Mouse (Mus musculus): ENCODE results near the gene Atp11b. TPM values are rescaled to one million over a fixed set of nuclear protein-coding genes. Genes with fewer than 3 reads are reported as not detected.

Atp11b gene
- polyA plus RNA-seq, 1 experiment from 2014 or later, result 25.6 TPM

GRCm38 (mm10) chr3:35732778-35733147, 21.1 kb upstream of the Atp11b start:
- H3K9ac ChIP-seq (replicated peaks), result no peak overlapping the region
- no peaks in the 10 kb centered on the region for H3K4me1 ChIP-seq (replicated peaks)
- H3K4me2 ChIP-seq (replicated peaks), result no peak overlapping the region
- H3K27me3 ChIP-seq, result no peaks in the 10 kb centered on the region
- no peak overlapping the region for H3K4me3 ChIP-seq (replicated peaks)
- H3K36me3 ChIP-seq, result no peaks in the 10 kb centered on the region
- no peak overlapping the region for H3K27ac ChIP-seq
- H3K9me3 ChIP-seq, result no peaks in the 10 kb centered on the region
- ATAC-seq, result no peak

- H3K9me3 ChIP-seq, result no peaks in the 10 kb centered on the region
- H3K9ac ChIP-seq (replicated peaks), result no peak overlapping the region
- H3K27me3 ChIP-seq, result no peaks in the 10 kb centered on the region
- H3K36me3 ChIP-seq, result no peaks in the 10 kb centered on the region
- 90% methylated on average over 4 of the region's 4 CpGs for WGBS
- no peak overlapping the region for H3K4me3 ChIP-seq (replicated peaks)
- no peak for ATAC-seq
- H3K4me1 ChIP-seq (replicated peaks), result no peaks in the 10 kb centered on the region
- no peak overlapping the region for H3K4me2 ChIP-seq (replicated peaks)
- H3K27ac ChIP-seq, result no peak overlapping the region
Observed at GRCm38 (mm10) chr3:35734509-35734908, 19.4 kb upstream of the Atp11b start.

- H3K9me3 ChIP-seq, result no peaks in the 10 kb centered on the region
- no peak overlapping the region for H3K4me3 ChIP-seq (replicated peaks)
- no peaks in the 10 kb centered on the region for H3K27me3 ChIP-seq
- H3K27ac ChIP-seq, result no peak overlapping the region
- WGBS, result 92% methylated on average over 3 of the region's 3 CpGs
- no peak for ATAC-seq
- H3K4me2 ChIP-seq (replicated peaks), result no peak overlapping the region
- H3K4me1 ChIP-seq (replicated peaks), result no peaks in the 10 kb centered on the region
- H3K9ac ChIP-seq (replicated peaks), result no peak overlapping the region
- H3K36me3 ChIP-seq, result no peaks in the 10 kb centered on the region
Observed at GRCm38 (mm10) chr3:35738071-35738470, 15.8 kb upstream of the Atp11b start.

- ATAC-seq, result no peak
- no peaks in the 10 kb centered on the region for H3K36me3 ChIP-seq
- no peaks in the 10 kb centered on the region for H3K27me3 ChIP-seq
- no peaks in the 10 kb centered on the region for H3K9me3 ChIP-seq
- H3K9ac ChIP-seq (replicated peaks), result no peak overlapping the region
- H3K4me2 ChIP-seq (replicated peaks), result no peak overlapping the region
- H3K27ac ChIP-seq, result no peak overlapping the region
- WGBS, result 34% methylated on average over 4 of the region's 4 CpGs
- H3K4me3 ChIP-seq (replicated peaks), result no peak overlapping the region
- H3K4me1 ChIP-seq (replicated peaks), result no peaks in the 10 kb centered on the region
Observed at GRCm38 (mm10) chr3:35745010-35745409, 8.9 kb upstream of the Atp11b start.

GRCm38 (mm10) chr3:35746840-35747456, 7.0 kb upstream of the Atp11b start:
- Histone ChIP-seq H3K9ac (replicated peaks) (no peak overlapping the region), H3K4me3 (replicated peaks) (no peak overlapping the region), H3K36me3 (no peaks in the 10 kb centered on the region), H3K27me3 (no peaks in the 10 kb centered on the region), H3K4me2 (replicated peaks) (no peak overlapping the region), H3K4me1 (replicated peaks) (no peaks in the 10 kb centered on the region), H3K27ac (no peak overlapping the region), H3K9me3 (no peaks in the 10 kb centered on the region)
- 76% methylated on average over 9 of the region's 9 CpGs for WGBS
- ATAC-seq, result no peak

- H3K9me3 ChIP-seq, result no peaks in the 10 kb centered on the region
- no peaks in the 10 kb centered on the region for H3K27me3 ChIP-seq
- no peak overlapping the region for H3K4me3 ChIP-seq (replicated peaks)
- ATAC-seq, result no peak
- H3K36me3 ChIP-seq, result no peaks in the 10 kb centered on the region
- H3K4me2 ChIP-seq (replicated peaks), result no peak overlapping the region
- no peak overlapping the region for H3K9ac ChIP-seq (replicated peaks)
- H3K27ac ChIP-seq, result no peak overlapping the region
- peaks cover 2% of the 10 kb centered on the region for H3K4me1 ChIP-seq (replicated peaks)
- WGBS, result 56% methylated on average over 5 of the region's 5 CpGs
Observed at GRCm38 (mm10) chr3:35750286-35750685, 3.6 kb upstream of the Atp11b start.

- 72% methylated on average over 2 of the region's 2 CpGs for WGBS
- no peaks in the 10 kb centered on the region for H3K9me3 ChIP-seq
- no peak overlapping the region for H3K4me2 ChIP-seq (replicated peaks)
- peaks cover 8% of the 10 kb centered on the region for H3K4me1 ChIP-seq (replicated peaks)
- H3K36me3 ChIP-seq, result no peaks in the 10 kb centered on the region
- no peak for ATAC-seq
- H3K27me3 ChIP-seq, result no peaks in the 10 kb centered on the region
- H3K4me3 ChIP-seq (replicated peaks), result no peak overlapping the region
- no peak overlapping the region for H3K9ac ChIP-seq (replicated peaks)
- no peak overlapping the region for H3K27ac ChIP-seq
Observed at GRCm38 (mm10) chr3:35751724-35752123, 2.2 kb upstream of the Atp11b start.

- 78% methylated on average over 4 of the region's 4 CpGs for WGBS
- Histone ChIP-seq H3K9ac (replicated peaks) (no peak overlapping the region), H3K4me1 (replicated peaks) (no peaks in the 10 kb centered on the region), H3K9me3 (0 out of 2 replicates have a peak, but pooled peaks cover 3% of the 10 kb centered on the region), H3K27me3 (no peaks in the 10 kb centered on the region), H3K4me2 (replicated peaks) (no peak overlapping the region), H3K36me3 (no peaks in the 10 kb centered on the region), H3K4me3 (replicated peaks) (no peak overlapping the region), H3K27ac (no peak overlapping the region)
- no peak for ATAC-seq
Observed at GRCm38 (mm10) chr3:35762735-35763134, 8.8 kb downstream of the Atp11b start.

- H3K9me3 ChIP-seq, result peaks cover 13% of the 10 kb centered on the region; the same call in 1 of the 2 replicates
- H3K4me2 ChIP-seq (replicated peaks), result no peak overlapping the region
- H3K27ac ChIP-seq, result no peak overlapping the region
- no peaks in the 10 kb centered on the region for H3K27me3 ChIP-seq
- H3K4me3 ChIP-seq (replicated peaks), result no peak overlapping the region
- 81% methylated on average over 7 of the region's 7 CpGs for WGBS
- no peak overlapping the region for H3K9ac ChIP-seq (replicated peaks)
- ATAC-seq, result no peak
- H3K4me1 ChIP-seq (replicated peaks), result no peaks in the 10 kb centered on the region
- 0 out of 2 replicates have a peak, but pooled peaks cover 7% of the 10 kb centered on the region for H3K36me3 ChIP-seq
Observed at GRCm38 (mm10) chr3:35764637-35765617, 11.0 kb downstream of the Atp11b start.

- ATAC-seq, result no peak
- 91% methylated on average over 3 of the region's 3 CpGs for WGBS
- H3K27me3 ChIP-seq, result no peaks in the 10 kb centered on the region
Observed at GRCm38 (mm10) chr3:35779748-35780147, 25.8 kb downstream of the Atp11b start.

GRCm38 (mm10) chr3:35802040-35802439, 48.1 kb downstream of the Atp11b start:
- H3K4me1 ChIP-seq (replicated peaks), result no peaks in the 10 kb centered on the region
- no peaks in the 10 kb centered on the region for H3K9me3 ChIP-seq
- H3K27ac ChIP-seq, result no peak overlapping the region
- ATAC-seq, result no peak
- 92% methylated on average over 2 of the region's 2 CpGs for WGBS
- no peaks in the 10 kb centered on the region for H3K27me3 ChIP-seq
- no peak overlapping the region for H3K9ac ChIP-seq (replicated peaks)
- no peak overlapping the region for H3K4me2 ChIP-seq (replicated peaks)
- H3K4me3 ChIP-seq (replicated peaks), result no peak overlapping the region
- peaks cover 25% of the 10 kb centered on the region for H3K36me3 ChIP-seq

More at GRCm38 (mm10) chr3:35779748-35780147, 25.8 kb downstream of the Atp11b start:
- no peak overlapping the region for H3K9ac ChIP-seq (replicated peaks)
- no peak overlapping the region for H3K4me2 ChIP-seq (replicated peaks)
- no peaks in the 10 kb centered on the region for H3K4me1 ChIP-seq (replicated peaks)
- no peak overlapping the region for H3K27ac ChIP-seq
- no peak overlapping the region for H3K4me3 ChIP-seq (replicated peaks)
- H3K36me3 ChIP-seq, result no peaks in the 10 kb centered on the region
- no peaks in the 10 kb centered on the region for H3K9me3 ChIP-seq

- 96% methylated on average over 3 of the region's 3 CpGs for WGBS
- Histone ChIP-seq H3K4me1 (replicated peaks) (no peaks in the 10 kb centered on the region), H3K9me3 (no peaks in the 10 kb centered on the region), H3K4me3 (replicated peaks) (no peak overlapping the region), H3K4me2 (replicated peaks) (no peak overlapping the region), H3K27ac (no peak overlapping the region), H3K36me3 (peaks cover 32% of the 10 kb centered on the region), H3K9ac (replicated peaks) (no peak overlapping the region), H3K27me3 (no peaks in the 10 kb centered on the region)
- no peak for ATAC-seq
Observed at GRCm38 (mm10) chr3:35819887-35820286, 66.0 kb downstream of the Atp11b start.
